8 mouse cellular contexts compared by ENCODE assay signal in genomic region chr17:35241305-35242014, GRCm38 (mm10). TPM values are rescaled to one million over a fixed set of nuclear protein-coding genes. Genes with fewer than 3 reads are reported as not detected.
DNase-seq lines count a peak whose midpoint lies in the region; ATAC-seq and TF ChIP-seq lines count a peak whose summit lies in the region.

Gene Ddx39b (plus strand): TSS chr17:35241746.

- no peak for TF ChIP-seq CTCF in Patski (IDR thresholded peaks at IDR 0.05)

- CTCF ChIA-PET in Patski (lab: Charles Lee): interaction anchor here (0.8 to 20.7 kb wide), 5 partner anchors 9 to 71 kb away, joined by 3 to 239 read pairs (median 4); partner anchors contain the start of gene Aif1

- under 1% methylated on average over 67 of the region's 69 CpGs for WGBS in hindbrain, embryonic 13.5 days

- H3K27me3 ChIP-seq in Patski: no peaks in the 10 kb centered on the region
- H3K27me3 ChIP-seq in hindbrain, embryonic 13.5 days: no peaks in the 10 kb centered on the region

- ATAC-seq in Patski: peak; percentile 66
- ATAC-seq in hindbrain, embryonic 13.5 days (ENCODE audit: low FRiP score): peak; percentile 90

- peak within 1 kb of the TSS; percentile 75 for H3K4me3 ChIP-seq in hindbrain, embryonic 13.5 days

- peak within 1 kb of the TSS; percentile 97 for H3K27ac ChIP-seq in hindbrain, embryonic 13.5 days

- no peaks in the 10 kb centered on the region for H3K9me3 ChIP-seq in hindbrain, embryonic 13.5 days

- H3K9ac ChIP-seq in hindbrain, embryonic 13.5 days: peak within 1 kb of the TSS; percentile 99

- in situ Hi-C loops in Patski (cut with MboI; ENCODE audit: low pct_unique_long_range_greater_than_20kb): loop anchor here (10.0 kb wide), 1 partner anchor 397 kb away; no protein-coding TSS in a partner anchor

- peak; percentile 88 for DNase-seq in Patski (ENCODE audit: low read depth, low spot score)
- peak; percentile 95 to 97 for DNase-seq in cerebellum, postnatal 14 days
- peak; percentile 94 to 96 for DNase-seq in frontal cortex, postnatal 14 days (ENCODE audit: low spot score in 2 of 2)
- peak; percentile 87 to 96 for DNase-seq in layer of hippocampus, postnatal 25 days (ENCODE audit: extremely low spot score in 1 of 2, low spot score in 1 of 2)
- peak; percentile 96 for DNase-seq in lung, postnatal 25 days (ENCODE audit: low spot score)
- peak; percentile 97 for DNase-seq in retina, embryonic 14.5 days (ENCODE audit: low spot score)
- peak; percentile 96 for DNase-seq in thymus, postnatal 4 days

- peak within 1 kb of the TSS; percentile 92 for H3K4me2 ChIP-seq in hindbrain, embryonic 13.5 days

- peaks cover 33% of the 10 kb centered on the region for H3K36me3 ChIP-seq in hindbrain, embryonic 13.5 days

- POLR2A ChIA-PET in Patski (lab: Charles Lee): interaction anchor here (0.7 to 4.0 kb wide), 10 partner anchors 9 to 240 kb away, joined by 3 to 21 read pairs (median 4); partner anchors contain the start of genes D17H6S53E and Prrc2a

- H3K4me1 ChIP-seq in hindbrain, embryonic 13.5 days (replicated peaks): peaks cover 58% of the 10 kb centered on the region

RNA-seq across cellular contexts. Expression of gene Ddx39b, which starts in this region (rescaled TPM):
- polyA plus RNA-seq in Patski (2021): 321 TPM
- polyA plus RNA-seq in hindbrain, embryonic 13.5 days (2015; fragmentation: Nextera tagmentation; extraction: Ambion mirVana): 391 and 410 TPM in 2 replicates
- total RNA-seq in layer of hippocampus, postnatal 25 days (2021): 100 to 1,000 TPM; 213 to 229 TPM

Comparison
In these comparisons a context has a peak if more than half of its experiments do, and no peak if none do; other contexts are left out.
1. Peak in every context shown above with its lines: DNase-seq, ATAC-seq, H3K4me3 ChIP-seq and H3K27ac ChIP-seq.